Mouse (Mus musculus): ENCODE data around the gene Trpm5.

The Trpm5 gene

DNA sequence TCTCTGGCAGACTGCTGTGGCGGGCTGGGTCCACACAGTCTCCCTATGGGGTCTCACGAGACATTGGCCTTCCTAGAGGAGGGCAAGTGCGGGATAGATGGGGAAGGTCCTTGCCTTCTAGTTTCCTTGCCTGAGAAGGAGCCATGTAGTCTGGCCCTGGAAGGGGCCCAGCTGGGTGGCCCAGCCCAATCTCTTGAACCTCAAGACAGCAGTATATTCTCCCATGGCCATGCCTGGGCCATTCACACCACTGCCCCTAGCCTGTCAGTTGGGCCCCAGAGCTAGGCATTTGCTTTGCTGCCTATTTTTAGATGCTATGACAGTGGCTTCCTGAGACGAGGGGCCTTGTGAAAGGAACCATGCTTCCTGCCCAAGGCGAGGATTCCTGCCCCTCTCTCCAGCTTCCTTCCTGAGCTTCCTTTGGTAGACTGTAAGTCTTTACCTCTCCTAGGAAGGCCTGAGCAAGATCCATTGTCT, 36.2 kb downstream of the Trpm5 start:
- peak; percentile 70 for DNase-seq

DNA sequence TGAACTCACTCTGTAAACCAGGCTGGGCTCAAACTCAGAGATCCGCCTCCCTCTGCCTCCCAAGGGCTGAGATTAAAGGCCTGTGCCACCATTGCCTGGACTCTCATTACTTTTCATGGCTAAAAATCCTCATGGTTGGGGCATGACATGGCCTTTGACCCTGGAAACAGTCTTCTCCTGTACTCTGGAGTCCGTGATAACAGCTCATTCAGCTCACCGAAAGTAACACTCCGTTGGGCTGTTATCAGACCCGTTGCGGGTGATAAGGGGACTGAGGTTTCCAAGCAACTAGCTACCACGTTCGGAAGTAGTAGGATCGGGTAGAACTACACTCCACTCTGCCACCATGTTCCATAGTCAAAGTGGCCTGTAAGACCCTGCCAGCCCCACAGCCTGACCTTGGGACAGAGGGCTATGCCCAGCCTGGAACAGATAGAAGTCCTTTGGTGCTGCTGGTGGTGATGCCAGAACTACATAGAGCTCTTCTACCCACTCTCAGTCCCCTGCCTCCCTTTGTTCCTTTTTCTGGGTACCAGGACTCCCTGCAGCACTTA, 36.7 kb downstream of the Trpm5 start:
- no peak for DNase-seq

DNA sequence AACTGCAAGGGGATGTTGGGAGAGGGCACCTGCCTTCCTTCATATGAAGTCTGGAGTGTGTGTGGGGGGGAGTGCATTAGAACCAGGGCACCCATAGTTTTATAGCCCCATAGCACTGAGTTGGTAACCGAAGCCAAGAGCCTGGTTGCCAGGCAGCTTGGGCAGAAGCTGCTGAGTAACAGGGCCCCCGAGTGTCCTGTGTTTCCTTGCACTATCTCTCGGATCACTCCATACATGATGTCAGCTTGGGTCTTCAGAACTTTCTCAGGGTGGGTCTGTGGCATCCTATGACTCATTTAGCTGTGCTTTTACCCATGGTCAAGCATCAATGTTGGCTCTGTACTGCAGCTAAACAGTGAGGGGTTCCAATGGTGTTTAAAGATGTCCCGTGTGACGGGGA, 37.4 kb downstream of the Trpm5 start:
- DNase-seq: no peak

DNA sequence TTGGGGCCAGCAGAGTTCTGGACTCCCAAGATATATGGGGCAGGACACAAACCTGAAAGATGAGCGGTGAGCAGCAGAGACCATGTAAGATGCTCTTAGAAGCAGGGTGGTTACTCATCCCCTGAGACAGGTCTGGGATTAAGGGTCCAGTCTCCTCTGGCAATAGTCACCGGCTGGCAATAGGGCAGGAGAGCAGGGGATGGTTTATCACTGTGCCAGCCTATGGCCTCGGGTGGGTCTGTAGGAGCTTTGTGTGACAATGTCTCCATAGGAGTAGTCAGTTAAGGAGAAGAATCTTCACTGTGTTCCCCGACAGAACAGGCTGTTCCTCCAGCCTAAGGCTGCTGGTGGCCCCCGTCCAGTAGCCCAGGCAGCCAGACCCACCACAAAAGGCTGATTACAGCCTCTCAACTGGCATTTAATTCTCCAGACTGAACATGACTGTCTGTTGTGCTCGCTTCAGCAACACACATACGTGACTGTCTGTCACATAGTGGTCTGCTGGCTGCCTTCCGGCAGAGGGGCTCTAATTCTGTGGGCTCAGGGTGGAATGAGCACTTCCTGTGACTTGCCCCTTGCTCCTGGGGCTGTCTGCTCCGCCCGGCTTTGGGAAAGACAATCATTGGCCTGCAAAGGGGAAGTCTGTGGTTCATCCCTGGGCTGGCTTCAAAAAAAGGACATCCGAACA, 38.8 kb downstream of the Trpm5 start:
- DNase-seq: no peak

DNA sequence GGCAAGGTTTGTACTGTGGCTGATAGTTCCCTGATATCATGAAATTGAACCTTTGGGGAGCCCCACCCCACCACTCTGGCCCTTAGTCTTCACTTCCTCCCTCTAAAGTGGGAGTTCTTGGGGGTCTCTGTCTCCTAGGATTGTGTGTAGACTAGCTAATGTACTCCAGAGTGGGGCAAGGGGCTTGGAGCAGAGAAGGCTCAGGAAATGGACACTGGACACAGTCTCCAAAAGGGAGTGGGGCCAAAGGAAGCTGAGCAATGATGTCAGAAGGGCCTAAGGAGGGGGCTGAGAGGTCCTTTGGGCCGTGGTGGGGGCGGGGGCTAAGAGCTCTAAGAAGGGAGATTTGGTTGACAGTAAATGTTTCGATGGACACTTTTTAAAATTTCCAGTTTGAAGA, 39.4 kb downstream of the Trpm5 start:
- no peak for DNase-seq

DNA sequence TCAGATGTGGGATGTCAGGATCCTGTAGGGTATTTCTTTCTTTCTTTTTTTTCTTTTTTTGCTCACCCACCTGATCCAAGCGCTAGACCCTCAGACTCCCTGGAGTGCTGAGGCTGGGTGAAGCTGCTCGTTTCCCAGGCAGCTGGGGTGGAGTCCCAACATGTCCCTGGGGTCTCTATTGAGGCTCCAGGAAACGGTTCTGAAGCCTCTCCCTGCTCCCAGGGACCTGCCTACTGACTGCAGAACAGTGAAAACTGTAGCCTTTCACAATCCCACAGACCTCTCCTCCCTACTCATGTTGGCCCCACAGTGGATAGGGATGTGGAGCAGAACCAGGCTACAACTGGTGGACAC, 39.9 kb downstream of the Trpm5 start:
- DNase-seq: no peak

DNA sequence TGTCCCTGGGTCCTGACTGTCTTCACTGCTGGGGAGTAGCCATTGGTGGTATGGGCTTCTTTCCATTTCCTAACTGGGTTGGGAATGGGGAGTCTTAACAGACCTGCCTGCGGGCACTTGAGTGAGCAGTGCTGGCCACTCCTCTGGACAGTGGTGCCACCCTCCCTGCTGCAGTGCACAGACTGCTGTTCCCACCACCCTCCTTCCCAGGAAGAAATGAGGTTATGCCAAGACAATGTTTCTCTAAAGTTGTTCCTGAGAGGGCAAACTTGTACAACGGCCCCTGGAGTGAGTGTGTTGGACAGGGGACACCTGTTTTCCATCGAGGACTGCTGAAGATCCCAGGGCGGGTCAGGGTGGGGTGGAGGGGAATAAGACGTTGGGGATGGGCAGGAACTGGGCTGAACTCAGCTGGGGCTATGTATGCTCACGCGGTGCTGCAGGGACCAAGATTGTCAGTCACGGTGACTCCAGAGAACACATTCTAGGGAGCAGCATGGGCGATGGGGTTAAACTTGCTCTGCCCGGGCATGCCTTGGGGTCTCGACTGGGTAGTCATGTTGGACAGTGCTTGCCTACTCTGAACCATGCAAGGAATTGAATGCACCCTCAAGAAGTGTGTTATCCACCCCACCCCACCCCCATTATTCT, 40.4 kb downstream of the Trpm5 start:
- no peak for DNase-seq

DNA sequence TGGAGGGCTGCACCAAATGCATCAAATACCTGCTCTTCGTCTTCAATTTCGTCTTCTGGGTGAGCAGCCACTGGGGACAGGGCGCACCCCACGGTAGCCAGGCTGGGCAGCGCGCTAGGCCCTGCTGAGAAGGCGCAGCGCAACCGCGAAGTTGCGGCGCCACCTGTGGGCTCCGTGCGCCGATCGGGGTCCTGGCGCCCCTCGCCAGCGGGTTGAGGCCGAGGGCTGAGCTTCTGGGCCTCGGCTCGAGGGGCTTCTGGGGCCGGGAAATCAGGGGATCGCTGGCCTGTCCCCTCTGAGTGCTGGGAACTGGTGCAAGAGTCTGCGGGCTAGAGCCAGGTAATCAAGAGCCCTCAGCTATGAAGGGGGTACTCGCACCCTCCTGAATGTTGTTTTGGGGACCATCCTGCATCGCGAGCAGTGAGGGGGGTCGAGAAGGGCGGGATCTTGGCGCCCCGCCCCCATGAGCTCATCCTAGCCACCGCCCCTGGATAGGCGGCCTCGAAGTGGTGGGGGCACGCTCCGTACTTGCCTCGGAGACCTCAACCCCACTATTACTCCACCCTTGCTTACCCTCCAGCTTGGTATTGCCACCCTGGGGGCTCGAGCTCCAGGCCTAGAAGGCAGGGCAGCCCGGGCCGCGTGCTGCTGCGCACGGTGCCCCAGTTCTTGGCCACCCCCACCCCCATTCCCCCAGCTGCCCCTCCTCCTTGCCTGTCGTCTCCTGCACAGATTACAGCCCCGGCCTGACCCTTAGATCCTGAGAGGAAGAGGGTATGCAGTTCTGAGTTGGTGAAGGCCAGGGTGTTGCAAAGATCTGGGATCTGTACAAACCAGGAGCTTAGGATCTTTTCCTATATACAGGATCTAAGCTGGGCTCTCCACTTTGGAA, 41.2 kb downstream of the Trpm5 start:
- peak; percentile 54 for DNase-seq

DNA sequence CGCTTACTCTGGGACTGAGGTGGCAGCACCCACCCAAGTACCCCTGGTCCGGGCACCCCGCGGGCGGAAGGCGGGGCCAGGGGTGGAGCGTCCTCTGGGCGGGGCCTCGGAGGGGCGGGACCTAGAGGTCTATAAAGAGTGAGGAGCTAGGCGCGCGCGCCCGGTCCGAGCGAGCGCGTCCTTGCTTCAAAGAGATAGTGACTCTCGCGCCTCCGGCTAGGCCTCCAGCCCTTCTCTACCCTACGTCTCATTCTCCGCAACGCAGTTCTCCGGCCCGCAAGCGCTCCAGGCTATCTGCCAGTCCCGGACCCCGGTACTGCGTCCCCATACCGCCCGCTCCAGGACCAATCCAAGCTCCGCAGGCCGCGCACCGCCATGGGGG, 41.8 kb downstream of the Trpm5 start, which contains the start of gene Cd81:
Cd81 (plus strand) TSS at position 114 of the 382 bp plus-strand sequence.
- peak; percentile 83 for DNase-seq

DNA sequence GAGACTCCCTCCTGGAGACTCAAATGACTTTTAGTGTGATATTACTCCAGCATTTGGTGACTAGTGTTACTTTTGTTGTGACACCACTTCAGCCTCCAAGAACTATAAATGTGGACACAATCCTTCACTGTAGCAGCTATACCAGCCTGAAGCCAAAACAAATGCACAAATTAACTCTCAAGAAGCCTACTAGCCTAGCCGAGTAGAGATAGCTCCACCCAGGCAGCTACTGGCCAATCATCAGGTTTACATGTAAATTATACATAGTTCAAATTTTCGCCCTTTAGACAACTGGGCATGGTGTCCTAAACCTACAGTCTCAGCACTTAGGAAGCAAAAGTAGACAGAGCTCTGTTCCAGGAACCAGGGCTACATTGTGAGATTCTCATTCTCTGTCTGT, 43.1 kb downstream of the Trpm5 start:
- DNase-seq: peak; percentile 60

DNA sequence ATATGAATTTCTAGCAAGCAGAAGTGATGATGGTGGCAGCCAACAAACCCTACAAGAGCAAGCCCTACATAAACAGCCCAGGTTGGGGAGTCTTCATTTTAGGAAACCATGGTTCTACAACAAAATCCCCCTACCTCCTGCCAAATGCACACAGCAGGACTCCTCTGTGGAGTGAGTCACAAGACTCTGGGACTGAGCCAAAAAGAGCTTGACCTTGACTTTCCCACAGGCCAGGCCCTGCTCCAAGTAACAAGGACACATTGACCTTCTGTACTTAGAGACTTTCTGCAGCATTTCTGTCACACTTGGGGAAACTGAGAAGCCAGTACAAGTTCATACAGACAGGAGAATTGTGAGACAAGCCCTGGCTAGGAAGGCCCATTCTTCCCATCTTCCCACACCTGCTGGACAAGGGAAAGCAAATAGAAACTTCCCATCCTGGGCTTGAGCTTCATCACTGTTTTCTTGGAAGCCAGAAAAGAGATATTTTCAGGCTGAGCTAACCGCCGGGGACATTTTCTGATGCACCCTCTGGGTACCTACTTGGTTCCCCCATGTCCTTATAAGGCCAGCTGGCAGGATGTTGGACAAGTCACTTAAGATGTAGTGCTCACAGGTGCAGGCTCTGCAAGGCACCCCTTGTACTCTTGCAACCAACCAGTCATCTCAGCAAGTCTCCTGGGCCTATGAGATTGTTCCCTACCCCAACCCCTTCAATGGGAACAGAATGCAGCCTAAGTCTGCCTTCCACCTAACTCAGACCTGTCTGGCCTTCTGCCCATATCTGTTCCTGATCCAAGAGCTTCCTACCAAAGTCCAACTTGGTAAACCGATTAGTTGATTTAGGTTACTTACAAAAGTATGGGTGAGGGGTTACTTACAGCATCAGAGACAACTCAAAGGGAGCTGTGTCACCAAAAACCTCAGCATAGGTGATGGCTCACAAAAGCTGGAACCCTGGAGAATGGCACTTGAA, 44.3 kb downstream of the Trpm5 start:
- peak; percentile 82 for DNase-seq

DNA sequence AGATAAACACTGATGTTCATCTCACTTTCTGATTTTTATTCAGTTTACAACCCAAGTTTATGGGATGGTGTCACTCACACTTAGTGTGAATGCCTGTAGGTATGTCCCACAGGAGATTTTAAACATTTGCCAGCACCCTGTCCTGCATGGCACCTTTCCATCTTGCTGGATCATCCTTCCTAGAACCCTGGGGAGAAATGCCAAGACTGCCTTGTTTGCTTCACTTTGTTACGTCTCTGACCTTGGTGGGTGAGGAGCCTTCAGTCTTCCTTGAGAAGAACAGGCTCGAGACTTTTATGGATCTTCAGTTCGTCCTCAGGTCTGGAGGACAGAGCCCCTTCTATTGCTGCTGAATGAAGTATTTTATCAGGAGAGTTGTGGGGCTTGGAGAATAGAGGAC, 45.1 kb downstream of the Trpm5 start:
- DNase-seq: no peak

DNA sequence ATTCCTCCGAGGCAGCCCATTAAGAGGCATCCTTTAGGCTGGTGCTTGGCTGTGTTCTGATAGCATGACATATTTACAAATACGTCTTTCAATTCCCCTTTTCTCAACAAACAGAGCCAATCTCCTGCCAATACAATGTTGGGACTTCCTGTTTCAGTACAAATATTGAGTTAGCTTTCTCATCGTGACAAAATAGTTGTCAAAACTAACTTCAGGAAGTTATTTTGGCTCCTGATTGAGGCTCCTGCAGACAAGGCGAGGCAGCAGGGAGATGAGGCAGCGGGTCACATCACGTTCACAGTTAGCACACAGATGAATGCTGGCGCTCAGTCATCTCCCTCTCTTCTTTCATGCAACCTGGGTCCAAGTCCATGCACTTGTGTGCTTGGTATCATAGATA, 48.1 kb downstream of the Trpm5 start:
- DNase-seq: no peak

DNA sequence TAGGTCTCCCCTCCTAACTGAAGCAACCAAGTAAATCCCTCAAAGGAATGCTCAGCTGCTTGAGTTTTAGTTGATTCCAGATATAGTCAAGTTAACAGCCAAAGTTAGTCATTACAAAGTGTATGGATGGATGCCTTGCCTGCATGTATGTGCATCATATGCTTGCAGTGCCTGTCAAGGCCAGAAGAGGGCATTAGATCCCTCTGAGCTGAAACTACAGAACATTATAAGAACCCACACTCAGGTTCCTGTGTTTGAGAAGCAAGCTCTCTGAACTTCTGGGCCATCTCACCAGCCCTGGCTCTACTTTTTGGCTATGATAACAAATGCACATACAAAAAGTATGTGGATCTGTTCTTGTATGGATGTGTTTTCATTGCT, 49.6 kb downstream of the Trpm5 start:
- no peak for DNase-seq

DNA sequence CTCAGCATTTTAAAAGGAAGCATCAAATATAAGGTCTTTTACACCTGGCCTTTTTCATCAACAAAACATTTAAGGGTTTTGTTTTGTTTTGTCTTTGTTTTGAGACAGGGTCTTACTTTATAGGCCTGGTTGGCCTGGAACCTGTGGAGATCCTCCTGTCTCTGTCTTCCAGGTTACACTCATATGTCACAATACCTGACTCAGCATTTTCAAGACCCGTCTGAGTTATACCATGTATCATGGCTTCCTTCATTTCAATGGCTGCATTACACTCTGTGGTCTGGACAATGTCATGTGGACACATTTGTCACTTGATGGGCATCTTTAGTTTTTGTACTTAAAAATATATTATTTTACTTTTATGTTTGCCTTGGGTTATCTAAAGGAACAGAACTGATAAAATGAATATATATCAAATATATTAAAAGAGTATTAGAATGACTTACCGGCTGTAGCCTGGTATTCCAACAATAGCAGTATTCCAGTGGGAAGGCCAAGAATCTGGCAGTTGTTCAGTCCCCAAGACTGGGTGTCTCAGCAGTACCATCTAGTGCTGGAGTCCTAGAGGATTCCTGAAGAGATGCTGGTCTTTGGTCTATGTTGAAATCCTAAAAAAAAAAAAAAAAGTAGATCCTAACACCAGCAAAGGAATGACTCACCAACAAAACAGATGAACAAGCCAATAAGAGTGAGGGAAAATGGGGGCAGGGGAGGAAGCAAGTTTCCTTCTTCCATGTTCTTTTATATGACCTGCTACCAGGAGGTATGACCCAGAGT, 50.2 kb downstream of the Trpm5 start:
- no peak for DNase-seq

DNA sequence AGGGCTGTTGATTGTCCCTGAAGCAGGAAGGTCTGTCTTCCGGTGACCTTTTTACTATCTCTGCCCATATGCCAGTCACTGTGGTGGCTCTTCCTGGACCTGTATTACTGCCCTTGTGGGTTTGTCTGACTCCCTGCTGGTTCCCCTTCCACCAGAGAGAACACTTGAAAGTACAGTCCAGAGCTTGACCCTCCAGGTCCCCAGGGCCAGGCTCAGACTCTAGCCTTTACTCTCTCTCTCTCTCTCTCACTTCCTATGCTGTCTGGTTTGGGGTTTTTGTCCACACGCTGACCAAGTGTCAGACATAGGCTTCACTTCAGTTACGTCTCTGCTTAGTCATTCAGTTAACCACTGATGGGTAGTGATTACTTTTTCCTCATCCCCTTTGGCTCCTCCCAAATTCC, 51.5 kb downstream of the Trpm5 start:
- no peak for DNase-seq

DNA sequence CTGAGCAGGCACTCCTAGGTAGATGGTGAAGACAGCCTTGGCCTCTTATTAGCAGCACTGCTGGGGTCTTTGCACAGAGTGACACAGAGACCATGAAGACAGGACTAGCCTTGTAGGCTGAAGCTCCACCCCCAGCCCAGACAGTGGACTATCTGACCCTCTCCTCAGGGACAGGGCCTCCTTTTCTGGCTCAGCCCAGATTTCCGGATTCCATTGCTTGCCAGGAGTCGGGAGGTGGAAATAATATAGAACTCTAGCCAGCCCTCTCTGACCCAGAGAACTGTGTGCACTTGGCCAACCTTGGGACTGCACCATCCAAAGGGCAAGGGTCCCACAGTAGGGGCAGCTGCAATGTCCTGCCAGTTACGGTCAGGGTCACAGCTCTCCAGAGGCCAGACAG, 52.4 kb downstream of the Trpm5 start:
- peak; percentile 87 for DNase-seq

DNA sequence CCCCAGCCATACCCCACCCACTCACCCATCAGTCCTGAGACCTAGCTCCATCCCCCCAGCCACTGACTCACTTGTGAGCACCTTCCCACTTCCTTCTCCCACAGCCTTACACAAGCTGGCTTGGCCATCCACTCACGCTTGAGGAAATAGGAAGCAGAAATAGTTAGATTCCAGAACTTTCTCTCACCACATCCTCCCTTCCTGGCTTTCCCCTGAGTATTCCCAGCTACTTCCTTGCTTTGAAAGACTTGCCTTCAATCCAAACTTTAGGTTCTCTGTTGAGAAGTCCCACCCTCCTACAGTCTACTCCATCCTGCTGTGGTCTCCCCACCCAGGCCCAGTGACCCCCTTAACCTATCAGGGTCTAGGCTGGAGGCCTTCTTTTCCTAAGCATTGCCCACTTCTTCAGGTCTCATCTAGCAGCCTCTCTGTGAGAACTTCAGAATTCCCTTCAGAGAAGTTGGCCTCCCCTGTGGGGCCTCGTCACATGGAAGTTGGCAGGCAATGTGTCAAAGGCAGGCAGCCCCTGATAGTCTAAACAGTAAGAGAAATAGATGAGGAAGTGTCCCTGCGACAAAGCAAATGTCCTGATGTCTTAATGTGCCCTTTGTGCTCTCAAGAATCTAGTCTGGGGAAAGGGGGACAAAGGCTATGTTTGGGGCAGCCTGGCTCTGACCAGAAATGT, 53.2 kb downstream of the Trpm5 start:
- peak; percentile 15 for DNase-seq

DNA sequence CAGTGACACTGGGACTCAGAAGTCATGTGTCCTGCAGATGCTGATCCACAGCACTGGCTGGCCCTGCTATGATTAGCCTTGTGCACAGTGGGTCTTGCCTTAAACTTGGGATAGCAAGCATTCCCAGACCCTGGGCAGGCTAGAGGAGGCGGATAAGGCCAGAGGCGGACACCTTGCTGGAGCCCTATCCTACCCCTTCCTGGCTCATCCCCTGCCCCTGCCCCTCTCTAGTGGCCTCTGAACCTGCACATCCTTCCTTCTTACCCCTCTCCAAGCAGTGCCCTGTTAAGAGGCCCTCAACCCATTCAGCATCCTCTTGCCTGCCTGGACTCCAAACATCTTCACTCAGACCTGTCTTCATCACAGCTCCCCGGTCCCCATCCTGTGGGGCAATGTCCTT, 53.9 kb downstream of the Trpm5 start:
- no peak for DNase-seq

DNA sequence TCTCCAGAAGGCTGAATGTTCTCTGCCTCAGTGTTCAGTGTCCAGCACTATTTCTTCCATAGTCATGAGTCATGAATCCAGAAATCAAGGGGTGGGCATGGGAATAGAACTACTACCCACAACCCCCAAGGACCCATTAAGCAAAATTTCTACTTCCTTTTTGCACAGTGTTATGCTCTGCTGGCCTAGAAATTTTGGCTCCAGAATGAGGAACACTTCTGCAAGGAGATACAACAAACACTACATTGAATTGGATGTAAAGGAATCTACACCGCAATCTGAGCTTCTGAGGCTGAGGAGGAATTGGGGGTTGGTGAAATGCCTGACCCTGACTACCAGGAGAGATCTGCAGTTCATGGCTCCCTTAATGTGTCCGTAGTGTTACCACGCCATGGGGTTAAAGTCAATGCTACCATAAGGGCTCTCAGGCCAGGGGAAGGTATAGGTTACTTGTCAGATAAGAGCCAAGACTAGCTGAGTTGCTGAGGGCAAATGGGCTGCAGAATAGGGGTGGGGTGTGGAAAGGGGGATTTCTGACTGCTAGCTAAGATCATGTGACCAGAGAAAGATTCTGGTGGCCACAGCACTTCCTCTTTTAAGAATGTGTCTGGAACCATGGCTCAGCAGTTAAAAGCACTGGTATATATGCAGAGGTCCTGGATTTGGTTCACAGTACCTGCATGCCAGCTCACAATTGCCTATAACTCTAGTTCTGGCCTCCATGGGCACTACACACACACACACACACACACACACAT, 56.1 kb downstream of the Trpm5 start:
- no peak for DNase-seq
